Mouse (Mus musculus) testis, adult 2 months (tissue): ENCODE results near the gene Zfp870. TPM values are rescaled to one million over a fixed set of nuclear protein-coding genes. Genes with fewer than 3 reads are reported as not detected.

Experiments used
- H3K27ac ChIP-seq: fragments of 200-500 bp; 2 replicates; pipeline ENCODE4 v1.5.1; 2012; ENCODE audit warnings: low read depth, low read length; ENCODE audit not compliant: control insufficient read depth, insufficient read depth
- H3K27me3 ChIP-seq: fragments of 200-500 bp; 2 replicates; pipeline ENCODE4 v1.6.1; 2012; ENCODE audit warnings: mild to moderate bottlenecking, low read length, moderate library complexity; ENCODE audit not compliant: control insufficient read depth, insufficient read depth
- H3K36me3 ChIP-seq: fragments of 200-500 bp; 2 replicates; pipeline ENCODE4 v1.6.1; 2012; ENCODE audit warnings: mild to moderate bottlenecking, low read length; ENCODE audit not compliant: control insufficient read depth, insufficient read depth
- H3K4me1 ChIP-seq: fragments of 200-500 bp; 2 replicates; pipeline ENCODE4 v1.6.1; 2012; ENCODE audit warnings: low read length; ENCODE audit not compliant: control insufficient read depth, insufficient read depth
- H3K4me3 ChIP-seq: fragments of 200-500 bp; 2 replicates; pipeline ENCODE4 v1.5.1; 2012; ENCODE audit warnings: low read depth, mild to moderate bottlenecking, low read length, moderate library complexity, mixed read lengths; ENCODE audit not compliant: control insufficient read depth
- CTCF ChIP-seq: fragments of 200-500 bp; IDR thresholded peaks from 2 replicates; pipeline ENCODE4 v1.5.1; 2012; ENCODE audit warnings: low read depth, mild to moderate bottlenecking, inconsistent platforms, low read length, moderate library complexity; ENCODE audit not compliant: control insufficient read depth, insufficient read depth, insufficient replicate concordance
- POLR2A ChIP-seq: fragments of 200-500 bp; IDR thresholded peaks from 2 replicates; pipeline ENCODE4 v1.6.1; 2012; ENCODE audit warnings: low read depth, mild to moderate bottlenecking, inconsistent platforms, low read length, moderate library complexity; ENCODE audit not compliant: control insufficient read depth
- polyA plus RNA-seq: library from polyadenylated mRNA; depleted of rRNA; stranded (reverse); fragments of >200 nt; gene quantifications from 2 replicates; pipeline ENCODE4 v1.2.3, GENCODE M21; 2012

Zfp870 gene
- polyA plus RNA-seq, 1 experiment = 0.30 TPM

DNA sequence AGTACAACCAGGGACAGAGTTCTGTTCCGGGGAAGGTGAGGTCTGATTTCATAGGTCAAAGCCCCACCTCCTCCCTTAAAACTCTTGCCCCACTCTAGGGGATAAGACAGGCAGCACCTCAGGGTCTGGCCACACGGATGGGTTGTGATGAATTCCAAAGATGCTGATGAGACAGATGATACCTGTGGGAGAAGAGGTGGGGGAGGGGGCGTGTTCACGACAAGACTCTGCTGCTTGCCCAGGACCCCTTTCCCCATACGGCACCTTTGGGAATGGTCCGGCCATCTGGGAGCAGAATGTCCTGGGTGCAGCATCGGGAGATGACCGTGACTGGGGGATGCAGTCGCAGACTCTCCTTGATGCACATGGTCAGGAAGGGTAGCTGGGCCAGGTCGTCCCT is 14.7 kb upstream of the Zfp870 start:
- H3K27ac ChIP-seq = no peak overlapping the region
- TF ChIP-seq CTCF (no peak), POLR2A (no peak)
- H3K4me1 ChIP-seq = no peaks in the 10 kb centered on the region; the same call in 1 of the 2 replicates
- no peaks in the 10 kb centered on the region for H3K36me3 ChIP-seq
- H3K4me3 ChIP-seq = no peak overlapping the region
- H3K27me3 ChIP-seq = no peaks in the 10 kb centered on the region

GRCm38 (mm10) chr17:32905239-32905638 is 13.8 kb upstream of the Zfp870 start:
- Histone ChIP-seq H3K4me1 (no peaks in the 10 kb centered on the region; the same call in 1 of the 2 replicates), H3K36me3 (no peaks in the 10 kb centered on the region), H3K4me3 (no peak overlapping the region), H3K27ac (no peak overlapping the region), H3K27me3 (no peaks in the 10 kb centered on the region)
- TF ChIP-seq CTCF = peak; percentile 76; the same call in 1 of the 2 replicates
- TF ChIP-seq POLR2A = no peak

DNA sequence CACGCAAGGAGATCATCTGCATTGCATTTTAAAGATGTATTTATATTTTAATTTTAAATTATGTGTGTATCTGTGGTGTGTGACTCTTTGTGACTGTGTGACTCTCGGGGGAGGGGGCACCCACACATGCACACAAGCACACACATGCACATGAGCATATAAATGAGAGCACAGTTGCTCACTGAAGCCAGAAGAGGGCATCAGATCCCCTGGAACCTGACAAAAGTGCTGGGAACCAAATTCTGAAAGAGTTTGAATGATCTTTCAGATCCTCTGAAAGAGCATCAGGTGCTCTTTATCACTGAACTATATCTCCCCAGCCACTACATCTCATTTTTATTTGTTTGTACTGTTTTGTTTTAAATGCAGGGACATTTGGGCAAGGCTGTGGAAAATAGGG is 13.0 kb upstream of the Zfp870 start:
- no peak for TF ChIP-seq CTCF
- no peak for TF ChIP-seq POLR2A
- H3K36me3 ChIP-seq = no peaks in the 10 kb centered on the region
- no peaks in the 10 kb centered on the region for H3K27me3 ChIP-seq
- H3K4me1 ChIP-seq = no peaks in the 10 kb centered on the region; the same call in 1 of the 2 replicates
- H3K27ac ChIP-seq = no peak overlapping the region
- no peak overlapping the region for H3K4me3 ChIP-seq

DNA sequence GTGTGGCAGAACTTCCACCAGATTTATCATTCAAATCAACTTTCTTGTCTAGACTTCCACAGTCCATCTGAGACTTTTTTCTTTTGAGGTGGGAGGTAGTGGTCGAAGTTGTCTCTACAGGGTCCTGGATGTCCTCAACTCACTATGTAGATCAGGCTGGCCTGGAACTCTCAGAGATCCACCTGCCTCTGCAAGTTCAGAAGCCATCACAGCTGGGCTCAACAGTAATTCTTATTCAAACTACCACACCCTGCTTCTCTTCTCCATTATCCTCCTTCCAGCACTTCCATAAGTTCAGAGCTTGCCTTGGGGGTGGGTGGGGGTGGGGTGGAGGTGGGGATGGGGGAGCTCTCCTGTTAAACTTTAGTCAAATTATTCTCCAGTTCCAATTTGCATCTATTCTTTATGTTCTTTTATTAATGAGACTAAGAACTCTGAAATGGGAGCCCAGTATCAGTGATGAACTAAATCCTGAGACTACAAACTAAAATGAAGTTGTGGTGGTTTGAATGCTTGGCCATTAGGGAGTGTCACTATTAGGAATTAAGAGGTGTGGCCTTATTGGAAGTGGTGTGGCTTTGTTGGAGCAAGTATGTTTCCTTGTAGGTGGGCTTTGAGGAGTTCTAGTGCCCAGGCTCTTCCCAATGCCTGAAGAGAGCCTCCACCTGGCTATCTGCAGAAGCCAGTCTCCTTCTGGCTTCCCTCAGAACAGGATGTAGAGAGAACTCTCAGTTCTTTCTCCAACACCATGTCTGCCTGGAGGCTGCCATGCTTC is 10.5 kb upstream of the Zfp870 start:
- H3K27me3 ChIP-seq = no peaks in the 10 kb centered on the region
- H3K4me1 ChIP-seq = no peaks in the 10 kb centered on the region; the same call in 1 of the 2 replicates
- H3K27ac ChIP-seq = no peak overlapping the region
- no peaks in the 10 kb centered on the region for H3K36me3 ChIP-seq
- no peak overlapping the region for H3K4me3 ChIP-seq
- no peak for TF ChIP-seq CTCF

GRCm38 (mm10) chr17:32895421-32895820 is 4.0 kb upstream of the Zfp870 start:
- Histone ChIP-seq H3K4me3 (no peak overlapping the region), H3K36me3 (no peaks in the 10 kb centered on the region), H3K27me3 (no peaks in the 10 kb centered on the region), H3K27ac (no peak overlapping the region), H3K4me1 (peaks cover 2% of the 10 kb centered on the region; the same call in 1 of the 2 replicates)
- TF ChIP-seq CTCF (no peak), POLR2A (no peak)

DNA sequence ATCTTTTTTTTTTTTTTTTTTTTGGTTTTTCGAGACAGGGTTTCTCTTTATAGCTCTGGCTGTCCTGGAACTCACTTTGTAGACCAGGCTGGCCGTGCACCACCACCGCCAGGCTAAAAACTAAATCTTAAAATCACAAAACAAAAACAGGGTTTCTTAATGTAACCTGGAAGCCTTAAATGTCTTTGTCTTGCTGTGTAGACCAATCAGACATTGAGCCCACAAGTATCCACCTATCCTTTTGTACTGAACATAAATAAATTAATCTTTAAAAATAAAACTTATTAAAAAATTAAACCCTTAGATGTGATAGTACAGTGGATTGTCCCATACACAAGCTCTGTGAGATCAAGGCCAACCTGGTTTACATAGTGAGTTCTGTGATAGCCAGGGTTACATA is 2.5 kb upstream of the Zfp870 start:
- Histone ChIP-seq H3K27ac (no peak overlapping the region), H3K4me3 (no peak overlapping the region), H3K36me3 (no peaks in the 10 kb centered on the region), H3K4me1 (peaks cover 2% of the 10 kb centered on the region; the same call in 1 of the 2 replicates), H3K27me3 (no peaks in the 10 kb centered on the region)
- TF ChIP-seq CTCF = no peak
- no peak for TF ChIP-seq POLR2A

- H3K4me3 ChIP-seq = peak overlapping the region; percentile 69
- H3K4me1 ChIP-seq = peaks cover 2% of the 10 kb centered on the region; the same call in 1 of the 2 replicates
- no peaks in the 10 kb centered on the region for H3K36me3 ChIP-seq
- H3K27ac ChIP-seq = no peak overlapping the region
- TF ChIP-seq POLR2A (no peak), CTCF (no peak)
- no peaks in the 10 kb centered on the region for H3K27me3 ChIP-seq
These were observed 597 bp downstream of the Zfp870 start for GRCm38 (mm10) chr17:32890852-32891238.

GRCm38 (mm10) chr17:32889611-32890010 is 1.8 kb downstream of the Zfp870 start:
- no peak overlapping the region for H3K4me3 ChIP-seq
- no peak overlapping the region for H3K27ac ChIP-seq
- peaks cover 2% of the 10 kb centered on the region; the same call in 1 of the 2 replicates for H3K4me1 ChIP-seq
- H3K36me3 ChIP-seq = no peaks in the 10 kb centered on the region
- no peaks in the 10 kb centered on the region for H3K27me3 ChIP-seq
- TF ChIP-seq POLR2A (no peak), CTCF (no peak)
